Mouse (Mus musculus) neural tube, embryonic 15.5 days (tissue): Measurements from ENCODE around the gene Paqr8. TPM values are rescaled to one million over a fixed set of nuclear protein-coding genes. Genes with fewer than 3 reads are reported as not detected.

Experiments used
- ATAC-seq: fragments of 200-750 bp; cut with Nextera tagmentation; 2 replicates; pipeline ENCODE4 v1.8.0; 2017; ENCODE audit warnings: mild to moderate bottlenecking, moderate TSS enrichment, moderate library complexity; ENCODE audit not compliant: low FRiP score
- H3K27ac ChIP-seq: fragments of 300-500 bp; sonication (generic); replicated peaks from 2 replicates; pipeline ENCODE4 v1.5.1; 2015; ENCODE audit warnings: mild to moderate bottlenecking, inconsistent platforms
- H3K27me3 ChIP-seq: fragments of 300-500 bp; sonication (generic); replicated peaks from 2 replicates; pipeline ENCODE4 v1.6.1; 2015; ENCODE audit warnings: inconsistent platforms
- H3K36me3 ChIP-seq: fragments of 300-500 bp; sonication (generic); 2 replicates; pipeline ENCODE4 v1.6.1; 2015; ENCODE audit warnings: inconsistent platforms
- H3K4me1 ChIP-seq: fragments of 300-500 bp; sonication (generic); 2 replicates; pipeline ENCODE4 v1.6.1; 2015; ENCODE audit warnings: inconsistent platforms
- H3K4me2 ChIP-seq: fragments of 300-500 bp; sonication (generic); 2 replicates; pipeline ENCODE4 v1.6.1; 2015; ENCODE audit warnings: inconsistent platforms, mild to moderate bottlenecking, moderate library complexity
- H3K4me3 ChIP-seq: fragments of 300-500 bp; sonication (generic); replicated peaks from 2 replicates; pipeline ENCODE4 v1.5.1; 2015; ENCODE audit warnings: mild to moderate bottlenecking, inconsistent platforms
- H3K9ac ChIP-seq: fragments of 300-500 bp; sonication (generic); replicated peaks from 2 replicates; pipeline ENCODE4 v1.6.1; 2015; ENCODE audit warnings: mild to moderate bottlenecking, inconsistent platforms
- H3K9me3 ChIP-seq: fragments of 300-500 bp; sonication (generic); replicated peaks from 2 replicates; pipeline ENCODE4 v1.6.1; 2016; ENCODE audit warnings: inconsistent platforms
- WGBS: fragments of 180-500 bp; shearing (Covaris S2); methylation state at CpG from one replicate; pipeline ENCODE4 v1.1.7; 2015; ENCODE audit warnings: mixed read lengths; 5-methylcytosine and 5-hydroxymethylcytosine counted together
- polyA plus RNA-seq: library from polyadenylated mRNA; unstranded; fragments of >200 nt; fragmentation: Nextera tagmentation; extraction: Ambion mirVana; gene quantifications from 2 replicates; pipeline ENCODE4 v1.2.1, GENCODE M21; 2015

The Paqr8 gene
- polyA plus RNA-seq, 1 experiment from 2014 or later, result 25.8 TPM

DNA sequence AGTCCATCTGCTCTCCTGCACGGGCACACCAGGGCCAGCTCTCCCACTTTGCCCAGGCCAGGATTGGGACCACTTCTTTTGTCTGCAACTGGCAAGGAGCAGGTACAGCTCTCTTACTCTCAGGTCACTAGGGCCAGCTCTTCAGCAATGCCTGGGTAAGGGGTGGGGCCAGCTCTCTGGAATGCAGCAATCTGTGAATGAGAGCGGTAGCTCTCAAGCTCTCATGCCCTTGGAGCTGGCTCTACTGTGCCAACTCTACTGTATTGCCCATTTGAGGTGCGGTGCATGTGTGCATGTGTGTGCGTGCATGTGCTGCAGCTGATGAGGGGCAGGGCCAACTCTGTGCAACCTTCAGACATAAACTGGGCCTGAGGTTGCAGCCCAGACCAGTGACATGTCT lies 11.0 kb upstream of the Paqr8 start:
- no peaks in the 10 kb centered on the region for H3K36me3 ChIP-seq
- H3K4me2 ChIP-seq, result no peak overlapping the region
- ATAC-seq, result no peak
- H3K27ac ChIP-seq, result no peak overlapping the region
- H3K27me3 ChIP-seq, result no peaks in the 10 kb centered on the region
- H3K4me1 ChIP-seq, result no peaks in the 10 kb centered on the region
- no peak overlapping the region for H3K9ac ChIP-seq
- no peaks in the 10 kb centered on the region for H3K9me3 ChIP-seq
- WGBS, result 96% methylated on average over 4 of the region's 4 CpGs
- no peak overlapping the region for H3K4me3 ChIP-seq

DNA sequence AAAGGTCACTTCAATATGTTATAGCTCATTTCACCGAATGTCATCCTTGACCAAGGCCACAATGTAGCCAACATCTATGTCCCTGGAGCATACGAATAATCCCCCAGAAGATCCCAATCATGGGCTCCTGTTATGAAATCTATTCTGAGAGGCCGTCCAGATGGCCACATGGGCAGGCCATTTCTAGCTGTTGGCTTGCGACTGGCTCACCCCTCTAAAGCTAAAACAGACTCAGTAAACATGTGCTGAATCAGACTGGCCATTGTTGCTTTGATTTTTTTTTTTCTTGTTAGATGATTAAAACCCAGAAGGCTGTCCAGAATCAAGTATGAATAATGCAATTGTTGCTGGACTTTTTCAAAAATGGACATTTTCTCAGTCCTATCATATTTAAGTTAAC lies 7.3 kb upstream of the Paqr8 start:
- Histone ChIP-seq H3K9ac (no peak overlapping the region), H3K27ac (no peak overlapping the region), H3K4me2 (no peak overlapping the region), H3K4me1 (no peaks in the 10 kb centered on the region), H3K36me3 (no peaks in the 10 kb centered on the region), H3K9me3 (no peaks in the 10 kb centered on the region), H3K27me3 (no peaks in the 10 kb centered on the region), H3K4me3 (no peak overlapping the region)
- 93% methylated on average over 4 of the region's 4 CpGs for WGBS
- no peak for ATAC-seq

DNA sequence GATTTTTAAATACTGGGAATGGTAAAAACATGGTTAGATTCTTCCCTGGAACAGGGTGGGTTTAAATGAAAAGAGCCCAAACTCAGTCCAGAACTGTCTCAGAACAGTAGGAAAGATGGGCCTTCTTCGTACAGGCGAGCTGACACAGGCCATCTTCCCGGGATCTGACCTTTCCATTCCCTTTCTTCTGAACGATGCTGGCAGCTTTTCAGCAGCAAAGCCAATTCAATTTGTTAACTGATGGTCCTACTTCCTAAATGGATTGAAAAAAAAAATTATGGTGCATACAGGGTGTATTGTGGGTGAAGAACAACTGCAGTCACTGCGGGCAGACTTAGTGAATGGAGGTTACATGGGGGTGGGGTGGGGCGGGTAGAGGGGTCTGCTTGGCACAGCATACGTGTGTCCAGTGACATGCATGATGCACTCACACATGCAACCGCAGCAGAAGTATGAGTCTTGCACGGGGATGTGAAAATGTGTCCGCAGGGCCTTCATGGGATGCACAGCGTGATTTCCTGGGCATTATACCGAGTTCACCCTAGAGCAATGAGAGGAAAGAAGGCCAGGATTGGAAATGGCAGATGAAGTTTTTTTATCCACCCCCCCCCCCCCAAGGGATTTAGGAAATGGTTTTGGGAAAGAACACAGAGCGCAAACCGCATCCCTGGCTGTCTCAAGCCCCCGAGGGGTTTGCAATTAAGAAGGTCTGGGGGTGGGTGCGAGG lies 566 bp upstream of the Paqr8 start:
- WGBS, result 20% methylated on average over 16 of the region's 16 CpGs
- Histone ChIP-seq H3K27me3 (no peaks in the 10 kb centered on the region), H3K9me3 (no peaks in the 10 kb centered on the region), H3K9ac (peak overlapping the region; percentile 64), H3K4me3 (peak overlapping the region; percentile 61), H3K36me3 (no peaks in the 10 kb centered on the region), H3K4me1 (peaks cover 17% of the 10 kb centered on the region), H3K27ac (peak overlapping the region; percentile 81), H3K4me2 (peak overlapping the region; percentile 86)
- ATAC-seq, result peak; percentile 40

- peaks cover 17% of the 10 kb centered on the region for H3K4me1 ChIP-seq
- H3K9ac ChIP-seq, result peak overlapping the region; percentile 64
- peak overlapping the region; percentile 61 for H3K4me3 ChIP-seq
- peak overlapping the region; percentile 86 for H3K4me2 ChIP-seq
- H3K36me3 ChIP-seq, result no peaks in the 10 kb centered on the region
- ATAC-seq, result peak; percentile 88
- H3K27me3 ChIP-seq, result no peaks in the 10 kb centered on the region
- H3K9me3 ChIP-seq, result no peaks in the 10 kb centered on the region
- 1% methylated on average over 20 of the region's 20 CpGs for WGBS
- H3K27ac ChIP-seq, result peak overlapping the region; percentile 81
Measured at GRCm38 (mm10) chr1:20890941-20891399, 564 bp downstream of the Paqr8 start.

DNA sequence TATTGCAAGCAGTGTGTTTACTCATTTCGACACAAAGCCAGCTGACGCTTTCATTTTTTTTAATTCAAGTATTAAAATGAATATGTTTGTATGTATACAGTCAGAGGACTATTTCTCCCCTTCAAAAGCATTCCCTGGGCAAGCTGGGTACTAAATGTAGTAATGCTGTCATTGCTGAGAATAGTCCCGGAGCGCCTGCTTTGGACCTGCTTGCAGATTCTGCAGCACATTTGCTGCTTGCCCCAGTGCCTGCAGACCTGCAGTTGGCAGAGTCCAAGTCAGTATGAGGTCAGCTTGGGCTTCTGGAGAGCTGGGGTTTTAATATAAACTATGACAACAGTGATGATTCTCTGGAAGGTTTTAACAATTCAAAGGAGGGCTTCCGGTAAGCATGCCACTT lies 2.7 kb downstream of the Paqr8 start:
- H3K4me1 ChIP-seq, result peaks cover 17% of the 10 kb centered on the region
- H3K9me3 ChIP-seq, result no peaks in the 10 kb centered on the region
- H3K4me3 ChIP-seq, result peak overlapping the region; percentile 61
- H3K27me3 ChIP-seq, result no peaks in the 10 kb centered on the region
- H3K27ac ChIP-seq, result no peak overlapping the region
- no peak for ATAC-seq
- WGBS, result 80% methylated on average over 5 of the region's 5 CpGs
- no peaks in the 10 kb centered on the region for H3K36me3 ChIP-seq
- no peak overlapping the region for H3K9ac ChIP-seq
- H3K4me2 ChIP-seq, result peak overlapping the region; percentile 86

- no peaks in the 10 kb centered on the region for H3K9me3 ChIP-seq
- 57% methylated on average over 9 of the region's 9 CpGs for WGBS
- peaks cover 10% of the 10 kb centered on the region for H3K4me1 ChIP-seq
- no peak overlapping the region for H3K4me2 ChIP-seq
- no peak overlapping the region for H3K9ac ChIP-seq
- H3K4me3 ChIP-seq, result no peak overlapping the region
- H3K27me3 ChIP-seq, result no peaks in the 10 kb centered on the region
- H3K36me3 ChIP-seq, result no peaks in the 10 kb centered on the region
- no peak for ATAC-seq
- H3K27ac ChIP-seq, result no peak overlapping the region
Measured at GRCm38 (mm10) chr1:20898391-20898790, 8.0 kb downstream of the Paqr8 start.

GRCm38 (mm10) chr1:20900336-20900735 lies 9.9 kb downstream of the Paqr8 start:
- Histone ChIP-seq H3K4me3 (no peak overlapping the region), H3K4me2 (no peak overlapping the region), H3K27ac (peak overlapping the region; percentile 41; the same call in 1 of the 2 replicates), H3K27me3 (no peaks in the 10 kb centered on the region), H3K9ac (no peak overlapping the region), H3K36me3 (no peaks in the 10 kb centered on the region), H3K4me1 (peaks cover 10% of the 10 kb centered on the region), H3K9me3 (no peaks in the 10 kb centered on the region)
- 30% methylated on average over 4 of the region's 4 CpGs for WGBS
- ATAC-seq, result no peak

GRCm38 (mm10) chr1:20905501-20906127 lies 15.2 kb downstream of the Paqr8 start:
- Histone ChIP-seq H3K9me3 (no peaks in the 10 kb centered on the region), H3K36me3 (no peaks in the 10 kb centered on the region), H3K4me2 (no peak overlapping the region), H3K27me3 (no peaks in the 10 kb centered on the region), H3K4me1 (0 out of 2 replicates have a peak, but pooled peaks cover 4% of the 10 kb centered on the region), H3K9ac (no peak overlapping the region), H3K4me3 (no peak overlapping the region), H3K27ac (peak overlapping the region; percentile 72)
- WGBS, result 32% methylated on average over 8 of the region's 8 CpGs
- ATAC-seq, result peak; percentile 85

- peak; percentile 70 for ATAC-seq
- no peak overlapping the region for H3K4me3 ChIP-seq
- WGBS, result 61% methylated on average over 9 of the region's 9 CpGs
- H3K36me3 ChIP-seq, result no peaks in the 10 kb centered on the region
- no peaks in the 10 kb centered on the region for H3K9me3 ChIP-seq
- no peak overlapping the region for H3K9ac ChIP-seq
- H3K4me1 ChIP-seq, result no peaks in the 10 kb centered on the region
- H3K4me2 ChIP-seq, result no peak overlapping the region
- no peaks in the 10 kb centered on the region for H3K27me3 ChIP-seq
- H3K27ac ChIP-seq, result peak overlapping the region; percentile 72
Measured at GRCm38 (mm10) chr1:20906128-20906515, 15.7 kb downstream of the Paqr8 start.

GRCm38 (mm10) chr1:20908541-20908940 lies 18.1 kb downstream of the Paqr8 start:
- no peak overlapping the region for H3K4me3 ChIP-seq
- ATAC-seq, result no peak
- peaks cover 7% of the 10 kb centered on the region; the same call in 1 of the 2 replicates for H3K4me1 ChIP-seq
- H3K27me3 ChIP-seq, result no peaks in the 10 kb centered on the region
- H3K9me3 ChIP-seq, result no peaks in the 10 kb centered on the region
- WGBS, result 36% methylated on average over 4 of the region's 4 CpGs
- no peak overlapping the region for H3K9ac ChIP-seq
- H3K27ac ChIP-seq, result peak overlapping the region; percentile 52
- H3K4me2 ChIP-seq, result no peak overlapping the region
- no peaks in the 10 kb centered on the region for H3K36me3 ChIP-seq

DNA sequence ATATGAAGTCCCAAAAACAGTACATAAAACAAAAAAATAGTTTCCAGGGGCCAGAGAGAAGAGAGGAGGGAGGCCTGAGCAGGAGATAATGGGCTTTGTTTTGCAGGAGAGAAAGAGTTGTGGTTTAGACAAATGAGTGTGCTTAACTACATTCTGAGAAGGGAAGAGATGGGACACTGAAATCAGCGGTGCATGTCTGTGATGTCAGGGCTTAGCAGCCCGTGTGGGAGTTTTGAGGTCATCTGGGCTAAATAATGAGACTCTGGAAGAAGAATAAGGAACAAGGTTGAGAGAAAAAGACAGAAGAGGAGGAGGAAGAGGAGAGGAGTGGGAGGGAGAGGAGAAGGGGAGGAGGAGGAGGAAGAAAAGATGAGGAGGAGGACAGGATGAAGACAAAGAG lies 21.7 kb downstream of the Paqr8 start:
- H3K4me3 ChIP-seq, result no peak overlapping the region
- H3K4me1 ChIP-seq, result peaks cover 7% of the 10 kb centered on the region; the same call in 1 of the 2 replicates
- H3K36me3 ChIP-seq, result no peaks in the 10 kb centered on the region
- H3K4me2 ChIP-seq, result no peak overlapping the region; the same call in 1 of the 2 replicates
- 12% methylated on average over 2 of the region's 2 CpGs for WGBS
- ATAC-seq, result no peak
- H3K9me3 ChIP-seq, result no peaks in the 10 kb centered on the region
- H3K27ac ChIP-seq, result peak overlapping the region; percentile 46; the same call in 1 of the 2 replicates
- no peaks in the 10 kb centered on the region for H3K27me3 ChIP-seq
- H3K9ac ChIP-seq, result no peak overlapping the region
